Mouse (Mus musculus): ENCODE results near the gene Rufy1. TPM values are rescaled to one million over a fixed set of nuclear protein-coding genes. Genes with fewer than 3 reads are reported as not detected.
A peak's percentile ranks its signal among the peaks of the same experiment; 100 is the strongest.
"Not testable (repeated sequence)": the region's sequence is repeated elsewhere in the genome, so short reads cannot be mapped to it uniquely, and the experiment has no call there.

The Rufy1 gene
- polyA plus RNA-seq, 1 experiment from 2014 or later: 27.0 TPM

DNA sequence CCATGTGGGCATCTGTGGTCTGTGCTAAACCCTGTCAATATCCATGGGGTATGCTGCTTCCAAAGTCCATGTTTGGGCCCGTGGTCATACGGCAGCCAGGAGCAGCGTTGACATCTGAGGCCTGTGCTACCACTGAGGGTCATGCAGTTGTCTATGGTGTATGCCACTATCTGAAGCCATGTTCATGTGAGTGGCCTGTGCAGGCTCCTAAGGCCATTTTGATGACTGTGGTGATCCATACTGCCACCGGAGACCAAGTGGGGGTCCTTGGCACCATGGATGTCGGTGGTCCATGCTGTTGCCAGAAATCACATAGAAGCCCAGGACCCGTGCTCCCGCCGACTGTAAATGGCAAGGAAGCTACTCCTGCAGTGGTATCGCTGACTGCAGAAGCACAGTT is 63.4 kb downstream of the Rufy1 start:
- no peaks in the 10 kb centered on the region for H3K27me3 ChIP-seq
- no peak for ATAC-seq (ENCODE audit: insufficient number of reproducible peaks, low FRiP score, low TSS enrichment, low read depth)
- no peak overlapping the region for H3K4me2 ChIP-seq (replicated peaks)
- H3K4me1 ChIP-seq: peaks cover 7% of the 10 kb centered on the region; the same call in 1 of the 2 replicates
- WGBS: 88% methylated on average over 9 of the region's 9 CpGs
- no peaks in the 10 kb centered on the region for H3K36me3 ChIP-seq
- H3K4me3 ChIP-seq (replicated peaks): no peak overlapping the region
- H3K9ac ChIP-seq: no peak overlapping the region
- H3K27ac ChIP-seq (replicated peaks): no peak overlapping the region
- no peaks in the 10 kb centered on the region for H3K9me3 ChIP-seq (replicated peaks)

DNA sequence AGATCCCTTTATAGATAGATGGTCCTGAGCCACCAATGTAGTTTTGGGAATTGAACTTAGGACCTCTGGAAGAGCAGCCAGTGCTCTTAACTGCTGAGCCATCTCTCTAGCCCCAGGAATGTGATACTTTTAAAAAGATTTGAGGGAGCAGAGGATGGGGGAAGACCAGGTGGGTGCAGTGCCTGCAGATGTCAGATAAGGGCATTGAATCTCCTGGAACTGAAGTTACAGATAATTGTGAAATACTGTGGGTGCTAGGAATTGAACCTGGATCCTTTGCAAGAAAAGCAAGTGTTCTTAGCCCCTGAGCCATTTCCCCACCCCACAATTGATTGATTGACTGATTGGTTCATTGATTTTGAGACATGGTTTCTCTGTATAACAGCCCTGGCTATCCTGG is 65.6 kb downstream of the Rufy1 start:
- Histone ChIP-seq H3K36me3 (no peaks in the 10 kb centered on the region), H3K4me3 (replicated peaks) (no peak overlapping the region), H3K9me3 (replicated peaks) (no peaks in the 10 kb centered on the region), H3K4me2 (replicated peaks) (no peak overlapping the region), H3K4me1 (no peaks in the 10 kb centered on the region), H3K27ac (replicated peaks) (no peak overlapping the region), H3K27me3 (no peaks in the 10 kb centered on the region), H3K9ac (no peak overlapping the region)
- no peak for ATAC-seq (ENCODE audit: insufficient number of reproducible peaks, low FRiP score, low TSS enrichment, low read depth)

DNA sequence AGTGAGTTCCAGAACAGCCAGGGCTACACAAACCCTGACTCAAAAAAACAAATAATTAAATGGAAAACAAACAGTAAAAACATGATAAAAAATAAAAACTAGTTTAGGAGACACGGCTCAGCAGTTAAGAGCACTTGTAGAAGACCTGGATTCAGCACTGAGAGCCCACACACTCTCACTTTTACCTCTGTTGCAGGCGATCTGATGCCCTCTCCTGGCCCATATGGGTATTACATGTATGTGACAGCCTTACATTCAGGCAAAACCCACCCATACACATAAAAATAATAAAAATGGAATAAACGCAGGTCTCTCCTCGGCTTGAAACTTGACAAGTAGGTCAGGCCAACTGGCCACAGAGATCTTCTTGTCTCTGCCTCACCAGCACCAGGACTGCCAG is 66.4 kb downstream of the Rufy1 start:
- no peak overlapping the region for H3K27ac ChIP-seq (replicated peaks)
- H3K9ac ChIP-seq: no peak overlapping the region
- H3K9me3 ChIP-seq (replicated peaks): no peaks in the 10 kb centered on the region
- ATAC-seq (ENCODE audit: insufficient number of reproducible peaks, low FRiP score, low TSS enrichment, low read depth): peak; percentile 74; the same call in 1 of the 2 replicates
- no peaks in the 10 kb centered on the region for H3K4me1 ChIP-seq
- no peak overlapping the region for H3K4me3 ChIP-seq (replicated peaks)
- H3K4me2 ChIP-seq (replicated peaks): no peak overlapping the region
- no peaks in the 10 kb centered on the region for H3K36me3 ChIP-seq
- H3K27me3 ChIP-seq: no peaks in the 10 kb centered on the region
- WGBS: 5% methylated on average over 4 of the region's 4 CpGs

DNA sequence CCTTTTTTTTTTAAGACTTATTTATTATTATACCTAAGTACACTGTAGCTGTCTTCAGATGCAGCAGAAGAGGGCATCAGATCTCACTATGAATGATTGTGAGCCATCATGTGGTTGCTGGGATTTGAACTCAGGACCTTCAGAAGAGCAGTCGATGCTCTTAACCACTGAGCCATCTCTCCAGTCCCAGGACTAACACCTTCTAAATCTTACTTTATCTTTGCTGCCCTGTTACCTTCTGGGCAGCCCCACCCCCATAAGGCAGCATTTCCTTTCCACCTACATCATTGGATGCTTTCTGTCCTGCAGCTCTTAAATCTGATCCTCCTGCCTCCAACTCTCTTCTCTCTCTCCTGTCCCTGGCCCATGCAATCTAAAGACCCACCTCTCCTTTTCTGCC is 69.6 kb downstream of the Rufy1 start:
- H3K27ac ChIP-seq (replicated peaks); H3K36me3 ChIP-seq; H3K9me3 ChIP-seq (replicated peaks); H3K4me2 ChIP-seq (replicated peaks); H3K4me1 ChIP-seq; ATAC-seq (ENCODE audit: insufficient number of reproducible peaks, low FRiP score, low TSS enrichment, low read depth); H3K4me3 ChIP-seq (replicated peaks); H3K27me3 ChIP-seq; H3K9ac ChIP-seq: not testable (repeated sequence)
- 81% methylated on average over 1 of the region's 1 CpGs for WGBS

DNA sequence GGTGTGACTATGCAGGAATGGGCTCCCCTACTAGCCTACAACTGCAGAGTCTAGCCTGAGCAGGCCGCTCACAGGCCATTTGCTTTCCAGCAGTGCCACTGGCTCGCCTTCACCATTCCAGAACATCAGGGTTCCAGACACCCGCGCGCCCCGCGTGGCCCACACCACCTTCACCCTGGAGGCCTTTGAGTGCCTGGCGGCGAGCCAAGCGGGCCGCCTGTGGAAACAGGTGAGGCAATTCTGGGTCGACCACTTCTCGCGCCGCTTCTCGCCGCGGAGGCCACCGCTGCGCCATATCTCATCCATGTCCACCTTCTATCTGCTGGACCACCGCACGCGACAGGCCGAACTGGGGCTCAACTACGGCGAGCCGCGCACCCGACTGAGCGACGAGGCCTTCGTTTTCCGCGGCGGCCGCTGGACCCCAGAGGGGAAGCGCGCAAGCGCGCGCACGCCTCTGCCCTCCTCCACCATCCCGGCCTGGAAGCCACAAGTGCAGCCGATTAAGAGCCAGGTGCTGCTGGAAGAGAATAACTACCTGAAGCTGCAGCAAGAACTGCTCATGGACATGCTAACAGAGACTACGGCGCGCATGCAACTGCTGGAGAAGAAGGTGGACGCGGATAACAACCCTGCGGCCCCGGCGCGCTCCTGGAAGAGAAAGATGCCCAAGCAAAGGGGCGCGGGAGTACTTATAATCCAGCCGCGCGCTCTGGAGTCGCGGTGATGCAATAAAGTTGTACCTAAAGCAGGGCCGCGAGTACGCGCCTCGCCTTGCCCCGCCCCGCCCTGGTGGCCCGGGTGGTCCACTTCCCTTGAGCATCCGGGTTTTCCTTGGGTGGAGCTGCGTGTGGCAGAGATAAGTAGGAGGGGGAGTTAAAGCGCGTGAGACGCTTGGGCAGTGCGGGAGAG is 71.7 kb downstream of the Rufy1 start:
- no peaks in the 10 kb centered on the region for H3K9me3 ChIP-seq (replicated peaks)
- H3K4me3 ChIP-seq (replicated peaks): peak overlapping the region; percentile 58
- H3K4me2 ChIP-seq (replicated peaks): peak overlapping the region; percentile 92
- H3K27me3 ChIP-seq: peaks cover 4% of the 10 kb centered on the region; the same call in 1 of the 2 replicates
- no peaks in the 10 kb centered on the region for H3K36me3 ChIP-seq
- peak overlapping the region; percentile 22 for H3K9ac ChIP-seq
- H3K4me1 ChIP-seq: no peaks in the 10 kb centered on the region
- no peak overlapping the region for H3K27ac ChIP-seq (replicated peaks)
- WGBS: 2% methylated on average over 74 of the region's 74 CpGs
- ATAC-seq (ENCODE audit: insufficient number of reproducible peaks, low FRiP score, low TSS enrichment, low read depth): peak; percentile 70; the same call in 1 of the 2 replicates

DNA sequence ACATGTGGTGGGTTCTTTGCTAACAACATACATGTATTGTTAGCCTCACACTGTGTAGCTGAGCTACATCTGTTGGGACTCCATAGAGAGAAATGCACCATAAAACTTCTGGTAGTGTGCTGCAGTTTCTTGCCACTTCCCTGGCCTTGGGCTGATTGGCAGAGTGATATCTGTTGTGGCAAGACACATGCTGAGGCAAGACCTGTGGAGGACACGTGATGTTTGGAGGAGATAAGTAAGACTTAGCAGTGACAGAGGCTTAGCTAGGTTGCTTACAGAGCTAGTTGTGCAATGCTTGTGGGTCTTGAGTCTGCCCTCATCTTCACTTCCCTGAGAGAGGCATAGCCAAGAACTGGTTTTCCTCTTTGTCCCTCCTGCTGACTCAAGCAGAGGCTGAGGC is 75.5 kb downstream of the Rufy1 start:
- WGBS: 62% methylated on average over 1 of the region's 1 CpGs
- Histone ChIP-seq H3K27me3 (peaks cover 4% of the 10 kb centered on the region; the same call in 1 of the 2 replicates), H3K27ac (replicated peaks) (no peak overlapping the region), H3K4me2 (replicated peaks) (no peak overlapping the region), H3K4me1 (no peaks in the 10 kb centered on the region), H3K9me3 (replicated peaks) (no peaks in the 10 kb centered on the region), H3K36me3 (no peaks in the 10 kb centered on the region), H3K9ac (no peak overlapping the region), H3K4me3 (replicated peaks) (no peak overlapping the region)
- no peak for ATAC-seq (ENCODE audit: insufficient number of reproducible peaks, low FRiP score, low TSS enrichment, low read depth)

DNA sequence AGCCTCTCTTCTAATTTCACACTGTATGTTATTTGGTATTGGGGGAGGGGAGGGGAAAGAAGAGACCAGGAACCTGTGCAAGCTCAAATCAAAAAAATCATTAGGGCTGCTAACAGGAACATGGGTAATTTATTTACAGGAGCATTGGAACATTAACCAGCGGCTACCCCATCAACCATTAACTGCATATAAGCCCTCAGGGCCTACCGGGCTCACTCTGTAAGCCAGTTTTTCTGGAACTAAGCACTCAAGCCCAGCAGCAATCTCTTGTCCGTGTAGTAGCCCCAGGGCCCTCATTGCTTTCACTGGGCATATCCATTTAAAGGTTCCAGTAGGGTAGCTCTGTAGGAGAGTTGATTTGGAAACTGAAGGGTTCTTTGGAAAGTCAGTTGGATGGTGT is 76.1 kb downstream of the Rufy1 start:
- Histone ChIP-seq H3K4me3 (replicated peaks) (no peak overlapping the region), H3K9ac (no peak overlapping the region), H3K27ac (replicated peaks) (no peak overlapping the region), H3K4me2 (replicated peaks) (no peak overlapping the region), H3K36me3 (no peaks in the 10 kb centered on the region), H3K9me3 (replicated peaks) (no peaks in the 10 kb centered on the region), H3K4me1 (no peaks in the 10 kb centered on the region), H3K27me3 (peaks cover 4% of the 10 kb centered on the region; the same call in 1 of the 2 replicates)
- 67% methylated on average over 3 of the region's 3 CpGs for WGBS
- ATAC-seq (ENCODE audit: insufficient number of reproducible peaks, low FRiP score, low TSS enrichment, low read depth): no peak

DNA sequence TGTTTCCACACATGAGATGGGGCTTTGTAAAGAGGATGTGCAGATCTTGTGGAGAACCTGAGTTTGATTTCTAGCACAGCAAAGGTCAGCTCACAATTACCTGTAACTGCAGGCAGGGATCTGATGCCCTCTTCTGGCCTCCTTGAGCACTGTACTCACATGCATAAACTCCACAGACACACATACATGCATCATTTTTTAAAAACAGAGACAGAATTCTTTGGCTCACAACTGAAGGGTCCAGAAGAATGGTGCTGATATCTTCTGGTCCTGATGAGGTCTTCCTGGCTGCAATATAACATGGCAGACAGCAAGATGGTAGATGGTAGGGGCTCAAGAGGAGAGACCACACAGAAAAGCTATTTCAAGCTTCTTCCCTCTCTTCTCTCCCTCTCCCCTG is 76.8 kb downstream of the Rufy1 start, which contains the start of gene Cby3:
Cby3 (plus strand) TSS at position 301 of the 400 bp plus-strand sequence.
- no peak within 1 kb of the TSS for H3K4me3 ChIP-seq (replicated peaks)
- H3K9ac ChIP-seq: no peak within 1 kb of the TSS
- H3K27me3 ChIP-seq: peaks cover 4% of the 10 kb centered on the region; the same call in 1 of the 2 replicates
- H3K9me3 ChIP-seq (replicated peaks): no peaks in the 10 kb centered on the region
- no peak for ATAC-seq (ENCODE audit: insufficient number of reproducible peaks, low FRiP score, low TSS enrichment, low read depth)
- H3K36me3 ChIP-seq: no peaks in the 10 kb centered on the region
- no peak within 1 kb of the TSS for H3K4me2 ChIP-seq (replicated peaks)
- H3K4me1 ChIP-seq: no peaks in the 10 kb centered on the region
- no peak within 1 kb of the TSS for H3K27ac ChIP-seq (replicated peaks)

DNA sequence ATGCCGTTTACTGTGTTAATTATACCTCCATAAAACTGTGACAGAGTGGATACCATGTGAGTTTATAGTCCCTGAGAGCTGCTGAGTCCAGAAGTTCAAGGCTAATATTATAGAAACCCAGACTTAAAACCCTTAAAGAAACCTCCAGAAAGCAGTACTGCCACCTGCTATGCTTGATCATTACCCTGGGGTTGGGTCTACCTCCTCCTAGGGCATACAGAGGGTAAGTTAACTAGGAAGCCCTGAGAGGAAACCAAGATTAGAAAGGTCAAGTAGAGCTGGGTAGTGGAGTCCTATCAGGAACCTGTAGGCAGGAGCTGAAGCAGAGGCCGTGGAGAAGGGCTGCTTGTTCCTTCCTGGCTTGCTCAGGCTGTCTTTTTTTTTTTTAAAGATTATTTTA is 78.7 kb downstream of the Rufy1 start:
- 72% methylated on average over 2 of the region's 2 CpGs for WGBS
- Histone ChIP-seq H3K9me3 (replicated peaks) (no peaks in the 10 kb centered on the region), H3K4me1 (no peaks in the 10 kb centered on the region), H3K4me3 (replicated peaks) (no peak overlapping the region), H3K27ac (replicated peaks) (no peak overlapping the region), H3K27me3 (no peaks in the 10 kb centered on the region), H3K9ac (no peak overlapping the region), H3K36me3 (no peaks in the 10 kb centered on the region), H3K4me2 (replicated peaks) (no peak overlapping the region)
- no peak for ATAC-seq (ENCODE audit: insufficient number of reproducible peaks, low FRiP score, low TSS enrichment, low read depth)

DNA sequence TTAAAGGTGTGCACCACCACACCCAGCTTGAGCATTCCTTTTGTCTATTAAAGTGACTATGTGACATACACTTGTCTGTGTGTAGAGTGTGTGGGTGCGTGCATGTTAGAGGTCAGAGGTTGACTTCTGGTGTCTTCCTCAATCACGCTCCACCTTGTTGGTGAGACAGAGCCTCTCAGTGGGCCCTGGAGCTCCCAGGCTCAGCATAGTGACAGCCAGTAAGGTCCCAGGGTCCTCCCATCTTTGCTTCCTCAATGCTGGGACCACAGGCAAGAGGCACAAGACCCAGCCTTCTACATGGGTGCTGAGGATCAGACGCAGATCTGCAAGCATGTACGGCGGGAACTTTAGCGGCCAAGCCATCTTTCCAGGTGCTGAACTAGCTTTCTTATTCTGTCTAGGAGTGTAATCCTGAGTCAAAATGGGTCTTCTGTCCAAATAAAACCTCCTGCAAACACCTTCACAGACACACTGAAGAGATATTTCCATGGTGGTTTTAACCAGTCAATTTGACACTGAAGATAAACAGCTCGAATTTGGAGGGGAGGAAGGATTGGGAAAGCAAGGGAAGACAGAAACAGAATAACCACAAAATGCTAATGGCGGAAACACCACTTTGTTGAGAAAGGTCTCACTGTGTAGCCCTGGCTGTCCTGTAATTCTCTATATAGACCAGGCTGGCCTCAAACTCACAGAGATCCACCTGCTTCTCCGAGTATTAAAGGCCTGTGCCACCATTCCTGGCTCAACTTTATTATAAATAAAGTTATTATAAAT is 84.5 kb downstream of the Rufy1 start:
- no peaks in the 10 kb centered on the region for H3K9me3 ChIP-seq (replicated peaks)
- no peak for ATAC-seq (ENCODE audit: insufficient number of reproducible peaks, low FRiP score, low TSS enrichment, low read depth)
- H3K27ac ChIP-seq (replicated peaks): no peak overlapping the region
- H3K4me3 ChIP-seq (replicated peaks): no peak overlapping the region
- no peaks in the 10 kb centered on the region for H3K36me3 ChIP-seq
- H3K27me3 ChIP-seq: no peaks in the 10 kb centered on the region
- no peaks in the 10 kb centered on the region for H3K4me1 ChIP-seq
- H3K4me2 ChIP-seq (replicated peaks): no peak overlapping the region
- no peak overlapping the region for H3K9ac ChIP-seq
- WGBS: 87% methylated on average over 9 of the region's 9 CpGs

DNA sequence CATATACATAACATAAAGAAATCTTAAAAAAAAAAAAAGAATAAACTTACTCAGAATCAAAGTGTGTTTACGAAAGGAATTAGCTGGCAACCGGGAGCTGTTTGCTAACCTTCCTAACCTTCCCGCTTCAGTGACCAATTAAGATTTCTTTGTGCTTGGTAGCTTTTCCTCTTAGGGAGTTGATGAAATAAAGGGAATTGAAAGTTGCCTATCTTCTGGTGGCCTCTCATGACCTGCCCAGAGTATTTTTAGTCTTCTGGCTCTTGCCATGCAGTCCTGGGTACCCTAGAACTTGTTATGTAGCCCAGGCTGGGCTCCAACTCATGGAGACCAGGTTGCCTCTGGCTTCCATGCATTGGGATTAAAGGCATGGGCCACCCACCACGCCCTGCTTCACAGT is 85.4 kb downstream of the Rufy1 start:
- H3K4me2 ChIP-seq (replicated peaks): no peak overlapping the region
- no peak for ATAC-seq (ENCODE audit: insufficient number of reproducible peaks, low FRiP score, low TSS enrichment, low read depth)
- no peaks in the 10 kb centered on the region for H3K36me3 ChIP-seq
- no peak overlapping the region for H3K9ac ChIP-seq
- no peaks in the 10 kb centered on the region for H3K9me3 ChIP-seq (replicated peaks)
- no peaks in the 10 kb centered on the region for H3K27me3 ChIP-seq
- no peak overlapping the region for H3K27ac ChIP-seq (replicated peaks)
- no peak overlapping the region for H3K4me3 ChIP-seq (replicated peaks)
- H3K4me1 ChIP-seq: no peaks in the 10 kb centered on the region
- WGBS: 71% methylated on average over 4 of the region's 4 CpGs

Measured in embryonic facial prominence, embryonic 15.5 days (tissue).